Mouse (Mus musculus) kidney, adult 2 months (tissue): Measurements from ENCODE around the gene Itih1. TPM values are rescaled to one million over a fixed set of nuclear protein-coding genes. Genes with fewer than 3 reads are reported as not detected.

Experiments used
- DNase-seq: peaks from one replicate; pipeline ENCODE4 v3.0.0; 2021
- H3K27ac ChIP-seq: fragments of 200-500 bp; 2 replicates; pipeline ENCODE4 v1.5.1; 2012; ENCODE audit warnings: low read depth, low read length, control low read depth, inconsistent platforms; ENCODE audit not compliant: insufficient read depth
- H3K27me3 ChIP-seq: fragments of 200-500 bp; replicated peaks from 2 replicates; pipeline ENCODE4 v1.6.1; 2012; ENCODE audit warnings: mild to moderate bottlenecking, moderate library complexity, low read length, inconsistent platforms; ENCODE audit not compliant: control insufficient read depth, insufficient read depth
- H3K36me3 ChIP-seq: fragments of 200-500 bp; 2 replicates; pipeline ENCODE4 v1.6.1; 2012; ENCODE audit warnings: mild to moderate bottlenecking, moderate library complexity, low read length, inconsistent platforms; ENCODE audit not compliant: control insufficient read depth, insufficient read depth
- H3K4me1 ChIP-seq: fragments of 200-500 bp; 2 replicates; pipeline ENCODE4 v1.6.1; 2011; ENCODE audit warnings: low read length; ENCODE audit not compliant: control insufficient read depth, insufficient read depth
- H3K4me3 ChIP-seq: fragments of 200-500 bp; 2 replicates; pipeline ENCODE4 v1.5.1; 2011; ENCODE audit warnings: mild to moderate bottlenecking, low read depth, low read length, control low read depth; ENCODE audit not compliant: insufficient read depth
- CTCF ChIP-seq: fragments of 200-500 bp; conservative IDR thresholded peaks from 2 replicates; pipeline ENCODE4 v1.5.1; 2011; ENCODE audit warnings: low read depth, mild to moderate bottlenecking, control low read depth, low read length, moderate library complexity, mixed read lengths; ENCODE audit not compliant: insufficient read depth, insufficient read length
- POLR2A ChIP-seq: fragments of 200-500 bp; IDR thresholded peaks from one replicate; pipeline ENCODE4 v1.6.1; 2011; ENCODE audit warnings: low read depth, low read length, control low read depth
- WGBS: fragments of 180-500 bp; shearing (Covaris S2); methylation state at CpG from one replicate; pipeline ENCODE4 v1.1.7; 2018; 5-methylcytosine and 5-hydroxymethylcytosine counted together
- polyA plus RNA-seq: library from polyadenylated mRNA; depleted of rRNA; stranded (reverse); fragments of >200 nt; gene quantifications from 2 replicates; pipeline ENCODE4 v1.2.3, GENCODE M21; 2012; rRNA removed

Itih1 gene
- polyA plus RNA-seq, 1 experiment: 1.1 TPM

GRCm38 (mm10) chr14:30880811-30881717 lies 62.0 kb downstream of the Itih1 start:
- Histone ChIP-seq H3K27ac (no peak overlapping the region), H3K27me3 (no peaks in the 10 kb centered on the region), H3K4me1 (0 out of 2 replicates have a peak, but pooled peaks cover 5% of the 10 kb centered on the region), H3K4me3 (no peak overlapping the region), H3K36me3 (no peaks in the 10 kb centered on the region)
- 78% methylated on average over 17 of the region's 17 CpGs for WGBS
- no peak for TF ChIP-seq POLR2A
- TF ChIP-seq CTCF: peak; percentile 74
- DNase-seq: peak; percentile 63

- 63% methylated on average over 8 of the region's 8 CpGs for WGBS
- Histone ChIP-seq H3K4me3 (no peak overlapping the region), H3K36me3 (no peaks in the 10 kb centered on the region), H3K27me3 (no peaks in the 10 kb centered on the region), H3K27ac (no peak overlapping the region), H3K4me1 (0 out of 2 replicates have a peak, but pooled peaks cover 7% of the 10 kb centered on the region)
- TF ChIP-seq CTCF (no peak), POLR2A (no peak)
- DNase-seq: no peak
Observed at GRCm38 (mm10) chr14:30880251-30880650, 62.8 kb downstream of the Itih1 start.

GRCm38 (mm10) chr14:30879794-30880193 lies 63.3 kb downstream of the Itih1 start:
- Histone ChIP-seq H3K27ac (no peak overlapping the region), H3K4me3 (no peak overlapping the region; the same call in 1 of the 2 replicates), H3K27me3 (no peaks in the 10 kb centered on the region), H3K4me1 (0 out of 2 replicates have a peak, but pooled peaks cover 8% of the 10 kb centered on the region), H3K36me3 (no peaks in the 10 kb centered on the region)
- TF ChIP-seq POLR2A (no peak), CTCF (no peak)
- no peak for DNase-seq
- WGBS: 71% methylated on average over 9 of the region's 9 CpGs

Other genes with a start within 250 kb of the Itih1 start
- 2.2 and 3.3 TPM in 2 replicates for gene Sfmbt1, start 228.4 kb downstream of the Itih1 start, polyA plus RNA-seq
- 14.1 and 15.1 TPM in 2 replicates for gene Tmem110, start 117.7 kb downstream of the Itih1 start, polyA plus RNA-seq
- 8.2 and 9.2 TPM in 2 replicates for gene Mustn1, start 64.1 kb downstream of the Itih1 start, polyA plus RNA-seq
- gene Itih4, start 56.8 kb downstream of the Itih1 start, polyA plus RNA-seq: 0.38 and 0.62 TPM in 2 replicates
- 0.43 and 0.56 TPM in 2 replicates for gene Itih3, start 19.5 kb downstream of the Itih1 start, polyA plus RNA-seq
- gene Nek4, start 8.1 kb upstream of the Itih1 start, polyA plus RNA-seq: 5.3 and 6.2 TPM in 2 replicates
- gene Glt8d1, start 58.1 kb upstream of the Itih1 start, polyA plus RNA-seq: 14.9 and 17.6 TPM in 2 replicates
- gene Spcs1, start 58.4 kb upstream of the Itih1 start, polyA plus RNA-seq: 194 and 262 TPM in 2 replicates
- gene Pbrm1, start 75.8 kb upstream of the Itih1 start, polyA plus RNA-seq: 10.3 and 11.2 TPM in 2 replicates
- 10.1 and 14.3 TPM in 2 replicates for gene Gnl3, start 75.9 kb upstream of the Itih1 start, polyA plus RNA-seq
- gene Smim4, start 185.7 kb upstream of the Itih1 start, polyA plus RNA-seq: 128 and 158 TPM in 2 replicates
- 56.2 and 62.4 TPM in 2 replicates for gene Nt5dc2, start 187.8 kb upstream of the Itih1 start, polyA plus RNA-seq
- gene Stab1, start 225.4 kb upstream of the Itih1 start, polyA plus RNA-seq: 41.5 and 46.8 TPM in 2 replicates